Mouse (Mus musculus) limb, embryonic 14.5 days (tissue): ENCODE data around the gene Sorcs1. TPM values are rescaled to one million over a fixed set of nuclear protein-coding genes. Genes with fewer than 3 reads are reported as not detected.

Source experiments
- ATAC-seq: fragments of 200-750 bp; cut with Nextera tagmentation; 2 replicates; pipeline ENCODE4 v1.8.0; 2017; ENCODE audit warnings: low read depth, moderate number of reproducible peaks, moderate TSS enrichment; ENCODE audit not compliant: low FRiP score
- DNase-seq: peaks from one replicate; pipeline ENCODE4 v3.0.0-alpha.2; 2015; ENCODE audit warnings: low spot score
- H3K27ac ChIP-seq: fragments of 300-500 bp; sonication (generic); replicated peaks from 2 replicates; pipeline ENCODE4 v1.5.1; 2014; ENCODE audit warnings: low read depth, mild to moderate bottlenecking, low read length, moderate library complexity, mixed read lengths
- H3K27me3 ChIP-seq: fragments of 300-500 bp; sonication (generic); 2 replicates; pipeline ENCODE4 v1.6.1; 2014; ENCODE audit warnings: low read length, mixed read lengths; ENCODE audit not compliant: control insufficient read depth, insufficient read depth
- H3K36me3 ChIP-seq: fragments of 300-500 bp; sonication (generic); 2 replicates; pipeline ENCODE4 v1.6.1; 2014; ENCODE audit warnings: mild to moderate bottlenecking, low read length, moderate library complexity, mixed read lengths; ENCODE audit not compliant: control insufficient read depth, insufficient read depth
- H3K4me1 ChIP-seq: fragments of 300-500 bp; sonication (generic); 2 replicates; pipeline ENCODE4 v1.6.1; 2014; ENCODE audit warnings: antibody characterized with exemption, low read length, mixed read lengths; ENCODE audit not compliant: control insufficient read depth, insufficient read depth
- H3K4me2 ChIP-seq: fragments of 300-500 bp; sonication (generic); replicated peaks from 2 replicates; pipeline ENCODE4 v1.6.1; 2014; ENCODE audit warnings: low read depth, mild to moderate bottlenecking, low read length, moderate library complexity; ENCODE audit not compliant: severe bottlenecking
- H3K4me3 ChIP-seq: fragments of 300-500 bp; sonication (generic); replicated peaks from 2 replicates; pipeline ENCODE4 v1.5.1; 2014; ENCODE audit warnings: low read length
- H3K9ac ChIP-seq: fragments of 300-500 bp; sonication (generic); 2 replicates; pipeline ENCODE4 v1.6.1; 2014; ENCODE audit warnings: mild to moderate bottlenecking, low read depth, low read length, moderate library complexity; ENCODE audit not compliant: severe bottlenecking
- H3K9me3 ChIP-seq: fragments of 300-500 bp; sonication (generic); 2 replicates; pipeline ENCODE4 v1.6.1; 2016; ENCODE audit warnings: low read length; ENCODE audit not compliant: control insufficient read depth
- POLR2A ChIP-seq: fragments of 200-500 bp; IDR thresholded peaks from 2 replicates; pipeline ENCODE4 v1.8.0; 2012; ENCODE audit warnings: inconsistent platforms, mild to moderate bottlenecking, moderate library complexity, borderline replicate concordance; ENCODE audit not compliant: insufficient read depth, insufficient read length; ENCODE audit errors: extremely low read depth
- WGBS: fragments of 180-500 bp; shearing (Covaris S2); extraction: QIAGEN DNeasy Blood & Tissue Kit; methylation state at CpG from one replicate; pipeline ENCODE4 v1.1.7; 2014; 5-methylcytosine and 5-hydroxymethylcytosine counted together
- polyA plus RNA-seq, 2 experiments: library from polyadenylated mRNA; depleted of rRNA in 1 of 2; stranded (reverse) in 1 of 2; unstranded in 1 of 2; fragments of >200 nt; fragmentation: Nextera tagmentation in 1 of 2; extraction: Ambion mirVana in 1 of 2; gene quantifications; 2 replicates each; pipeline versions ENCODE4 v1.2.1 to v1.2.3; 2012 to 2014

The Sorcs1 gene
- polyA plus RNA-seq, 2 experiments = 2.1 to 3.2 TPM

- H3K9ac ChIP-seq = no peak overlapping the region
- no peaks in the 10 kb centered on the region for H3K36me3 ChIP-seq
- no peak overlapping the region for H3K27ac ChIP-seq
- no peaks in the 10 kb centered on the region for H3K27me3 ChIP-seq
- no peaks in the 10 kb centered on the region for H3K9me3 ChIP-seq
- no peak for TF ChIP-seq POLR2A
- DNase-seq = no peak
- no peak overlapping the region for H3K4me2 ChIP-seq
- ATAC-seq = no peak
- WGBS = 78% methylated on average over 1 of the region's 1 CpGs
- no peak overlapping the region for H3K4me3 ChIP-seq
- H3K4me1 ChIP-seq = no peaks in the 10 kb centered on the region
These were observed 36.3 kb downstream of the Sorcs1 start for GRCm38 (mm10) chr19:50642121-50642520.

- DNase-seq (no peak), ATAC-seq (no peak)
- TF ChIP-seq POLR2A = no peak
- H3K27me3 ChIP-seq = no peaks in the 10 kb centered on the region
- H3K27ac ChIP-seq = no peak overlapping the region
- no peaks in the 10 kb centered on the region for H3K36me3 ChIP-seq
- no peak overlapping the region for H3K4me2 ChIP-seq
- no peaks in the 10 kb centered on the region for H3K4me1 ChIP-seq
- 82% methylated on average over 8 of the region's 8 CpGs for WGBS
- H3K4me3 ChIP-seq = no peak overlapping the region
- no peak overlapping the region for H3K9ac ChIP-seq
- no peaks in the 10 kb centered on the region for H3K9me3 ChIP-seq
These were observed 38.0 kb downstream of the Sorcs1 start for GRCm38 (mm10) chr19:50640251-50641032.

GRCm38 (mm10) chr19:50638176-50638575 is 40.3 kb downstream of the Sorcs1 start:
- 79% methylated on average over 6 of the region's 6 CpGs for WGBS
- Histone ChIP-seq H3K9me3 (no peaks in the 10 kb centered on the region), H3K9ac (no peak overlapping the region), H3K27ac (no peak overlapping the region), H3K36me3 (no peaks in the 10 kb centered on the region), H3K4me2 (no peak overlapping the region), H3K4me3 (no peak overlapping the region), H3K4me1 (no peaks in the 10 kb centered on the region), H3K27me3 (no peaks in the 10 kb centered on the region)
- no peak for ATAC-seq
- no peak for DNase-seq
- TF ChIP-seq POLR2A = no peak

GRCm38 (mm10) chr19:50614013-50614412 is 64.4 kb downstream of the Sorcs1 start:
- DNase-seq (no peak), ATAC-seq (no peak)
- Histone ChIP-seq H3K4me2 (no peak overlapping the region), H3K36me3 (no peaks in the 10 kb centered on the region), H3K4me3 (no peak overlapping the region), H3K27me3 (no peaks in the 10 kb centered on the region; the same call in 1 of the 2 replicates), H3K9me3 (no peaks in the 10 kb centered on the region), H3K4me1 (no peaks in the 10 kb centered on the region), H3K27ac (no peak overlapping the region), H3K9ac (no peak overlapping the region)
- TF ChIP-seq POLR2A = no peak
- WGBS = 16% methylated on average over 9 of the region's 9 CpGs

- no peak for TF ChIP-seq POLR2A
- Histone ChIP-seq H3K4me1 (no peaks in the 10 kb centered on the region), H3K9me3 (no peaks in the 10 kb centered on the region), H3K27me3 (no peaks in the 10 kb centered on the region; the same call in 1 of the 2 replicates), H3K27ac (no peak overlapping the region), H3K36me3 (no peaks in the 10 kb centered on the region), H3K9ac (no peak overlapping the region), H3K4me3 (no peak overlapping the region), H3K4me2 (no peak overlapping the region)
- DNase-seq (no peak), ATAC-seq (no peak)
- 8% methylated on average over 3 of the region's 3 CpGs for WGBS
These were observed 66.8 kb downstream of the Sorcs1 start for GRCm38 (mm10) chr19:50611619-50612018.
